8 mouse cellular contexts compared by ENCODE assay signal in the genomic region with DNA sequence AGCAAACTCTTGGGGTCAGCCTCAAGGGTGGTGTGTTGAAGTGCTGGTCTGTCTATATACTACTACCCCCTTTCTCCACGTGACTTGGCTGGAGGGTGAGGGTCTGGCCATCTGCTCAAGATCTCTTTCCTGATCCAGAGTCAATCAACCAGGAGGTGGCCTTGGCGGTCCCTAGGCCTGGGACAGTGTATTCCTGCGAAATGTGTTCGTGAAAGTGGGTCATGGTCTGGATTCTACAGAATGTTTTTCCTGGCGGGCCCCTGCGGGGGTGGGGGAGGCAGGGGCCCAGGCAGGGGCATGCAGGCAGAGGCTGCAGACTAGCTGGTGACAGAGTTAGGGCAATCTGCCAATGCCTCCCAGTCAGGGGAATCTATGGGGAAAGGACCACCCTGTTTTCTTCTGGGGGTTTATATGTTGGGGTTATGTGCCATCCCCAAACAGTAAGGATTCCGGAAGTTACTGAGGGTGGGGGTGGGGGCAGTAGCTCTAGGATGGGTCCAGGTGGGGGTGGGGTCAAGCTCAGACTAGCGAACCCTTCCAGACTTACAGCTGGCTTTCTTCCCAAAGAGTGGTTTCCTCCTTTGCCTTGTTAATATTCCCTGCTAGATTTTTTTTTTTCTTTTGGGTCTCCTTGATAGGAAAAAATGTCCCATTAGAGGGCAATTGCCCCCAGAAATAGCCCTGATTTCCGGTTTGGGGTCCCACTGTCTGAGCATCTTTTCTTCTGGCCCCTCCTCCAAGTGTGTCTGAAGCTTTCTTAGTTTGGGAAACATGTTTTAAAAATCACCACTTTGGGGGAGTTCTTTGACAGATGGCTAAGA. TPM values are rescaled to one million over a fixed set of nuclear protein-coding genes. Genes with fewer than 3 reads are reported as not detected.
DNase-seq lines count a peak whose midpoint lies in the region; ATAC-seq and TF ChIP-seq lines count a peak whose summit lies in the region.

No protein-coding gene starts in this region.

- peaks cover 89% of the 10 kb centered on the region for H3K79me2 ChIP-seq in myocyte (ENCODE audit: control insufficient read depth, insufficient read depth)

- H3ac ChIP-seq in myocyte (ENCODE audit: control insufficient read depth, insufficient read length) = no peak overlapping the region

- H3K4me1 ChIP-seq in E14TG2a.4 (replicated peaks; ENCODE audit: low read depth, low read length) = peaks cover 94% of the 10 kb centered on the region
- H3K4me1 ChIP-seq in forebrain, embryonic 13.5 days = peaks cover 84% of the 10 kb centered on the region
- peaks cover 72% of the 10 kb centered on the region for H3K4me1 ChIP-seq in kidney, postnatal 0 days (replicated peaks; ENCODE audit: insufficient read depth, low read length)

- no peak for TF ChIP-seq CTCF in E14TG2a.4 (conservative IDR thresholded peaks at IDR 0.05; ENCODE audit: low read length)
- TF ChIP-seq CTCF in kidney, postnatal 0 days (IDR thresholded peaks at IDR 0.05; ENCODE audit: low read depth) = no peak

- peak; percentile 69 for DNase-seq in 3134 (ENCODE audit: extremely low read depth, insufficient read length, low spot score)
- no peak for DNase-seq in kidney, postnatal 0 days (ENCODE audit: low spot score)
- no peak for DNase-seq in left cerebral cortex, postnatal 25 days (ENCODE audit: low spot score in 2 of 2)
- no peak for DNase-seq in urinary bladder, postnatal 10 days (ENCODE audit: low spot score)
- DNase-seq in gastrocnemius, postnatal 36 days = no peak

- ATAC-seq in forebrain, embryonic 13.5 days = peak; percentile 37
- ATAC-seq in kidney, postnatal 0 days (replicated peaks; ENCODE audit: low FRiP score, low read depth) = no peak

- TF ChIP-seq POLR2A in myocyte (IDR thresholded peaks at IDR 0.05; ENCODE audit: insufficient read length, low read depth) = no peak

- H3K36me3 ChIP-seq in E14TG2a.4 (ENCODE audit: insufficient read depth, low read length) = peaks cover 55% of the 10 kb centered on the region
- H3K36me3 ChIP-seq in forebrain, embryonic 13.5 days (ENCODE audit: poor library complexity, severe bottlenecking) = peaks cover 33% of the 10 kb centered on the region
- H3K36me3 ChIP-seq in kidney, postnatal 0 days (ENCODE audit: insufficient read depth, low read length) = 0 out of 2 replicates have a peak, but pooled peaks cover 11% of the 10 kb centered on the region
- H3K36me3 ChIP-seq in myocyte (ENCODE audit: control insufficient read depth, insufficient read depth) = peaks cover 9% of the 10 kb centered on the region

- H3K4me3 ChIP-seq in E14TG2a.4 (replicated peaks; ENCODE audit: low read length) (peak overlapping the region; percentile 76), myocyte (peak overlapping the region; percentile 4)
- H3K4me3 ChIP-seq in forebrain, embryonic 13.5 days = 0 out of 2 replicates have a peak overlapping the region, but pooled peaks have one; percentile 2
- H3K4me3 ChIP-seq in kidney, postnatal 0 days (replicated peaks; ENCODE audit: low read depth, low read length) = no peak overlapping the region

- H3K27me3 ChIP-seq in E14TG2a.4 (ENCODE audit: insufficient read depth, low read length) (no peaks in the 10 kb centered on the region), myocyte (ENCODE audit: control insufficient read depth, insufficient read depth, insufficient read length) (no peaks in the 10 kb centered on the region)
- H3K27me3 ChIP-seq in forebrain, embryonic 13.5 days = no peaks in the 10 kb centered on the region
- H3K27me3 ChIP-seq in kidney, postnatal 0 days (ENCODE audit: insufficient read depth, low read length) = no peaks in the 10 kb centered on the region

- peak overlapping the region; percentile 43 for H3K9ac ChIP-seq in forebrain, embryonic 13.5 days
- peak overlapping the region; percentile 6; the same call in 1 of the 2 replicates for H3K9ac ChIP-seq in kidney, postnatal 0 days (ENCODE audit: low read depth, low read length)

- intact Hi-C loops in left cerebral cortex, postnatal 25 days (cut with DNase I) = no loop called here
- intact Hi-C loops in gastrocnemius, postnatal 36 days (cut with DNase I) = no loop called here

- 19% methylated on average over 9 of the region's 9 CpGs for WGBS in forebrain, embryonic 13.5 days
- 6% methylated on average over 9 of the region's 9 CpGs for WGBS in kidney, postnatal 0 days

- peak overlapping the region; percentile 50 for H3K4me2 ChIP-seq in forebrain, embryonic 13.5 days
- peak overlapping the region; percentile 48 for H3K4me2 ChIP-seq in kidney, postnatal 0 days (ENCODE audit: low read length)
- peak overlapping the region; percentile 81 for H3K4me2 ChIP-seq in myocyte (ENCODE audit: low read depth)

- H3K27ac ChIP-seq in forebrain, embryonic 13.5 days = peak overlapping the region; percentile 71
- peak overlapping the region; percentile 79 for H3K27ac ChIP-seq in kidney, postnatal 0 days

- no peaks in the 10 kb centered on the region for H3K9me3 ChIP-seq in E14TG2a.4 (ENCODE audit: low read length)
- H3K9me3 ChIP-seq in forebrain, embryonic 13.5 days (replicated peaks) = no peaks in the 10 kb centered on the region
- no peaks in the 10 kb centered on the region for H3K9me3 ChIP-seq in kidney, postnatal 0 days (replicated peaks; ENCODE audit: low read length)

TF ChIP-seq in myocyte, 11 proteins besides CTCF, POLR2A, EP300 and RAD21:
- TF ChIP-seq REST (IDR thresholded peaks at IDR 0.05; ENCODE audit: insufficient read depth, insufficient read length) (no peak), USF1 (IDR thresholded peaks at IDR 0.05; ENCODE audit: low read depth) (peak; percentile 17), SRF (IDR thresholded peaks at IDR 0.05; ENCODE audit: control insufficient read depth, insufficient read length, low read depth) (no peak), TCF12 (IDR thresholded peaks at IDR 0.05; ENCODE audit: insufficient read depth, poor library complexity, severe bottlenecking) (no peak)

RNA-seq across cellular contexts. Expression of gene Lasp1, which starts 6.3 kb away (rescaled TPM):
- 95.3 and 109 TPM in 2 replicates for polyA plus RNA-seq in forebrain, embryonic 13.5 days (2015; fragmentation: Nextera tagmentation; extraction: Ambion mirVana)
- 87.7 and 96.4 TPM in 2 replicates for polyA plus RNA-seq in kidney, postnatal 0 days (2015; fragmentation: Nextera tagmentation; extraction: Ambion mirVana)
- 82.6 TPM for polyA plus RNA-seq in myocyte (2012; fragmentation: generic; extraction: Trizol)
- 100 to 1,000 TPM; 192 to 202 TPM for total RNA-seq in left cerebral cortex, postnatal 25 days (2021)
- 10 to 100 TPM; 14.2 to 15.4 TPM for total RNA-seq in gastrocnemius, postnatal 36 days (2021)

RNA-seq across cellular contexts. Expression of gene Rpl23, which starts 22.8 kb away (rescaled TPM):
- 386 and 461 TPM in 2 replicates for polyA plus RNA-seq in forebrain, embryonic 13.5 days (2015; fragmentation: Nextera tagmentation; extraction: Ambion mirVana)
- 716 and 863 TPM in 2 replicates for polyA plus RNA-seq in kidney, postnatal 0 days (2015; fragmentation: Nextera tagmentation; extraction: Ambion mirVana)
- 1,321 TPM for polyA plus RNA-seq in myocyte (2012; fragmentation: generic; extraction: Trizol)
- 100 to 1,000 TPM; 340 to 351 TPM for total RNA-seq in left cerebral cortex, postnatal 25 days (2021)
- 100 to 1,000 TPM; 349 to 430 TPM for total RNA-seq in gastrocnemius, postnatal 36 days (2021)

RNA-seq across cellular contexts. Expression of gene 1700001P01Rik, which starts 29.3 kb away (rescaled TPM):
- 0.62 and 0.76 TPM in 2 replicates for polyA plus RNA-seq in forebrain, embryonic 13.5 days (2015; fragmentation: Nextera tagmentation; extraction: Ambion mirVana)
- polyA plus RNA-seq in kidney, postnatal 0 days (2015; fragmentation: Nextera tagmentation; extraction: Ambion mirVana) = not detected in 2 replicates
- polyA plus RNA-seq in myocyte (2012; fragmentation: generic; extraction: Trizol) = 0.07 TPM
- total RNA-seq in left cerebral cortex, postnatal 25 days (2021) = under 1 TPM; 0.62 to 0.78 TPM
- not detected for total RNA-seq in gastrocnemius, postnatal 36 days (2021)

RNA-seq across cellular contexts. Expression of gene B230217C12Rik, which starts 35.5 kb away (rescaled TPM):
- 17.4 and 18.7 TPM in 2 replicates for polyA plus RNA-seq in forebrain, embryonic 13.5 days (2015; fragmentation: Nextera tagmentation; extraction: Ambion mirVana)
- 5.1 and 5.6 TPM in 2 replicates for polyA plus RNA-seq in kidney, postnatal 0 days (2015; fragmentation: Nextera tagmentation; extraction: Ambion mirVana)
- polyA plus RNA-seq in myocyte (2012; fragmentation: generic; extraction: Trizol) = 1.9 TPM
- total RNA-seq in left cerebral cortex, postnatal 25 days (2021) = 10 to 100 TPM; 75.4 to 75.9 TPM
- total RNA-seq in gastrocnemius, postnatal 36 days (2021) = under 1 TPM; 0.31 to 0.64 TPM

RNA-seq across cellular contexts. Expression of gene Cwc25, which starts 38.7 kb away (rescaled TPM):
- polyA plus RNA-seq in forebrain, embryonic 13.5 days (2015; fragmentation: Nextera tagmentation; extraction: Ambion mirVana) = 18.0 and 20.1 TPM in 2 replicates
- 13.9 and 14.8 TPM in 2 replicates for polyA plus RNA-seq in kidney, postnatal 0 days (2015; fragmentation: Nextera tagmentation; extraction: Ambion mirVana)
- polyA plus RNA-seq in myocyte (2012; fragmentation: generic; extraction: Trizol) = 8.9 TPM
- total RNA-seq in left cerebral cortex, postnatal 25 days (2021) = 10 to 100 TPM; 18.7 to 20.2 TPM
- total RNA-seq in gastrocnemius, postnatal 36 days (2021) = 1 to 10 TPM; 5.5 to 5.7 TPM
